Mouse (Mus musculus) neural tube, postnatal 0 days (tissue): ENCODE results near the gene Gm20916. TPM values are rescaled to one million over a fixed set of nuclear protein-coding genes. Genes with fewer than 3 reads are reported as not detected.

Source experiments
- polyA plus RNA-seq: library from polyadenylated mRNA; unstranded; fragments of >200 nt; fragmentation: Nextera tagmentation; extraction: Ambion mirVana; gene quantifications from 2 replicates; pipeline ENCODE4 v1.2.1, GENCODE M21; 2015

The Gm20916 gene
- not detected in 2 replicates for polyA plus RNA-seq

GRCm38 (mm10) chrY:79319265-79319664 lies at the start of gene Gm20916:
Gene Gm20916, plus strand, starts transcription at chrY:79319565.

Other genes starting within 250 kb of the Gm20916 start
- not detected in 2 replicates for gene Gm20917, start 168.4 kb upstream of the Gm20916 start, polyA plus RNA-seq